Mouse (Mus musculus) midbrain, embryonic 14.5 days (tissue): ENCODE measurements at regions not wholly inside any gene's neighbourhood (a gene's known extent, or its start where the extent isn't known, plus 50 kb on each side); places are given as distances from the start of the nearest gene placed in this dataset.

Source experiments
- ATAC-seq: fragments of 200-750 bp; cut with Nextera tagmentation; 2 replicates; pipeline ENCODE4 v1.8.0; 2017; ENCODE audit warnings: moderate number of reproducible peaks, moderate library complexity; ENCODE audit not compliant: low FRiP score, low TSS enrichment
- DNase-seq: peaks from one replicate; pipeline ENCODE4 v3.0.0-alpha.2; 2015
- H3K27ac ChIP-seq: fragments of 300-500 bp; sonication (generic); replicated peaks from 2 replicates; pipeline ENCODE4 v1.5.1; 2014; ENCODE audit warnings: mild to moderate bottlenecking, low read depth, low read length, moderate library complexity
- H3K27me3 ChIP-seq: fragments of 300-500 bp; sonication (generic); 2 replicates; pipeline ENCODE4 v1.6.1; 2014; ENCODE audit warnings: low read length, control low read depth, mixed read lengths; ENCODE audit not compliant: control insufficient read depth, insufficient read depth
- H3K36me3 ChIP-seq: fragments of 300-500 bp; sonication (generic); 2 replicates; pipeline ENCODE4 v1.6.1; 2014; ENCODE audit warnings: low read length, control low read depth; ENCODE audit not compliant: control insufficient read depth, insufficient read depth
- H3K4me1 ChIP-seq: fragments of 300-500 bp; sonication (generic); 2 replicates; pipeline ENCODE4 v1.6.1; 2014; ENCODE audit warnings: mild to moderate bottlenecking, antibody characterized with exemption, low read length, control low read depth; ENCODE audit not compliant: control insufficient read depth, insufficient read depth
- H3K4me2 ChIP-seq: fragments of 300-500 bp; sonication (generic); 2 replicates; pipeline ENCODE4 v1.6.1; 2014; ENCODE audit warnings: mild to moderate bottlenecking, low read length, moderate library complexity
- H3K4me3 ChIP-seq: fragments of 300-500 bp; sonication (generic); replicated peaks from 2 replicates; pipeline ENCODE4 v1.5.1; 2014; ENCODE audit warnings: low read depth, low read length
- H3K9ac ChIP-seq: fragments of 300-500 bp; sonication (generic); replicated peaks from 2 replicates; pipeline ENCODE4 v1.6.1; 2014; ENCODE audit warnings: mild to moderate bottlenecking, low read length, moderate library complexity
- H3K9me3 ChIP-seq: fragments of 300-500 bp; sonication (generic); 2 replicates; pipeline ENCODE4 v1.6.1; 2016; ENCODE audit warnings: low read length, control low read depth, mixed read lengths; ENCODE audit not compliant: control insufficient read depth
- WGBS: fragments of 180-500 bp; shearing (Covaris S2); extraction: QIAGEN DNeasy Blood & Tissue Kit; methylation state at CpG from one replicate; pipeline ENCODE4 v1.1.7; 2014; 5-methylcytosine and 5-hydroxymethylcytosine counted together

GRCm38 (mm10) chr13:60438177-60438576, 163.6 kb upstream of the Dapk1 start:
- H3K4me1 ChIP-seq: no peaks in the 10 kb centered on the region
- H3K4me2 ChIP-seq: no peak overlapping the region
- WGBS: 91% methylated on average over 2 of the region's 2 CpGs
- no peak overlapping the region for H3K27ac ChIP-seq
- H3K27me3 ChIP-seq: no peaks in the 10 kb centered on the region
- no peak overlapping the region for H3K4me3 ChIP-seq
- H3K9ac ChIP-seq: no peak overlapping the region
- H3K9me3 ChIP-seq: no peaks in the 10 kb centered on the region
- DNase-seq (no peak), ATAC-seq (no peak)
- no peaks in the 10 kb centered on the region for H3K36me3 ChIP-seq

GRCm38 (mm10) chr13:60440586-60440985, 161.2 kb upstream of the Dapk1 start:
- WGBS: 56% methylated on average over 3 of the region's 3 CpGs

GRCm38 (mm10) chr13:60445164-60445563, 156.6 kb upstream of the Dapk1 start:
- H3K4me1 ChIP-seq: no peaks in the 10 kb centered on the region
- no peak overlapping the region for H3K9ac ChIP-seq
- DNase-seq (no peak), ATAC-seq (no peak)
- H3K27me3 ChIP-seq: no peaks in the 10 kb centered on the region
- no peaks in the 10 kb centered on the region for H3K9me3 ChIP-seq
- no peak overlapping the region for H3K4me2 ChIP-seq
- no peak overlapping the region for H3K27ac ChIP-seq
- H3K36me3 ChIP-seq: no peaks in the 10 kb centered on the region
- 93% methylated on average over 5 of the region's 5 CpGs for WGBS
- H3K4me3 ChIP-seq: no peak overlapping the region

More at GRCm38 (mm10) chr13:60440586-60440985, 161.2 kb upstream of the Dapk1 start:
- H3K27ac ChIP-seq: no peak overlapping the region
- H3K4me2 ChIP-seq: no peak overlapping the region
- ATAC-seq (no peak), DNase-seq (no peak)
- no peaks in the 10 kb centered on the region for H3K4me1 ChIP-seq
- H3K27me3 ChIP-seq: no peaks in the 10 kb centered on the region
- H3K4me3 ChIP-seq: no peak overlapping the region
- H3K36me3 ChIP-seq: no peaks in the 10 kb centered on the region
- no peak overlapping the region for H3K9ac ChIP-seq
- no peaks in the 10 kb centered on the region for H3K9me3 ChIP-seq

GRCm38 (mm10) chr13:60446926-60447325, 154.8 kb upstream of the Dapk1 start:
- ATAC-seq (no peak), DNase-seq (no peak)
- Histone ChIP-seq H3K4me1 (no peaks in the 10 kb centered on the region), H3K4me2 (no peak overlapping the region), H3K27me3 (no peaks in the 10 kb centered on the region), H3K27ac (no peak overlapping the region), H3K9me3 (no peaks in the 10 kb centered on the region), H3K36me3 (no peaks in the 10 kb centered on the region), H3K4me3 (no peak overlapping the region), H3K9ac (no peak overlapping the region)
- 57% methylated on average over 5 of the region's 5 CpGs for WGBS

GRCm38 (mm10) chr13:60450721-60451506, 150.8 kb upstream of the Dapk1 start:
- no peaks in the 10 kb centered on the region for H3K27me3 ChIP-seq
- DNase-seq (no peak), ATAC-seq (no peak)
- 90% methylated on average over 10 of the region's 10 CpGs for WGBS
- no peaks in the 10 kb centered on the region for H3K4me1 ChIP-seq
- H3K9me3 ChIP-seq: no peaks in the 10 kb centered on the region
- no peak overlapping the region for H3K4me2 ChIP-seq
- H3K36me3 ChIP-seq: no peaks in the 10 kb centered on the region
- H3K4me3 ChIP-seq: no peak overlapping the region
- H3K9ac ChIP-seq: no peak overlapping the region
- H3K27ac ChIP-seq: no peak overlapping the region

GRCm38 (mm10) chr13:60453821-60454483, 147.8 kb upstream of the Dapk1 start:
- no peaks in the 10 kb centered on the region for H3K36me3 ChIP-seq
- H3K4me2 ChIP-seq: no peak overlapping the region
- H3K9me3 ChIP-seq: no peaks in the 10 kb centered on the region
- no peak overlapping the region for H3K4me3 ChIP-seq
- H3K27ac ChIP-seq: no peak overlapping the region
- no peaks in the 10 kb centered on the region for H3K27me3 ChIP-seq
- no peak overlapping the region for H3K9ac ChIP-seq
- ATAC-seq: no peak
- 93% methylated on average over 9 of the region's 9 CpGs for WGBS
- DNase-seq: no peak
- H3K4me1 ChIP-seq: no peaks in the 10 kb centered on the region

- DNase-seq: peak; percentile 51
- no peak overlapping the region for H3K9ac ChIP-seq
- no peak for ATAC-seq
- H3K4me2 ChIP-seq: no peak overlapping the region
- 21% methylated on average over 15 of the region's 15 CpGs for WGBS
- H3K4me3 ChIP-seq: no peak overlapping the region
- H3K4me1 ChIP-seq: no peaks in the 10 kb centered on the region
- no peaks in the 10 kb centered on the region for H3K9me3 ChIP-seq
- no peak overlapping the region for H3K27ac ChIP-seq
- H3K27me3 ChIP-seq: no peaks in the 10 kb centered on the region
- H3K36me3 ChIP-seq: no peaks in the 10 kb centered on the region
Measured at GRCm38 (mm10) chr13:60455033-60455619, 146.6 kb upstream of the Dapk1 start.

- Histone ChIP-seq H3K4me1 (no peaks in the 10 kb centered on the region), H3K9ac (no peak overlapping the region), H3K27me3 (no peaks in the 10 kb centered on the region), H3K36me3 (no peaks in the 10 kb centered on the region), H3K9me3 (no peaks in the 10 kb centered on the region), H3K27ac (no peak overlapping the region), H3K4me3 (no peak overlapping the region), H3K4me2 (no peak overlapping the region)
- WGBS: 83% methylated on average over 10 of the region's 10 CpGs
- ATAC-seq: no peak
- no peak for DNase-seq
Measured at GRCm38 (mm10) chr13:60455863-60456551, 145.7 kb upstream of the Dapk1 start.
